Mouse (Mus musculus): ENCODE results near the gene Wbp2.

DNA sequence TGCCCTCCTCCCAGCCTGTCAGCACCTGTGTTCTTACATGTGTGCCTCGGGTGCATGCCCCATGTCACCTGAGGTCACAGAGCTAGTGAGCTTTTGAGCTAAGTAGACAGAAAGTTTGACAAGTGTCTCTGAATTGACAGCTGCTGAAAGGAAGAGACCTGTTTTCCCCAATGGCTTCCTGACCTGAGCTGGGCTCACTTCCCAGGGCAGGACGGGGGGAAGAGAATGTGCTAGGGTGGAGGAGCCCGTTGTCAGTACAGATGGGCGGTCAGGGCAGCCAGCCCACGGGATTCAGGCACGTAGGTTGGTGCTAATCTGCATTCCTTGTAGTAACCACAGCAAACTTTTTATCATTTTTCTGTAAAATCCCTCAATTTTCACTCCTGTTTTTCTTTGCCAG, 46.2 kb downstream of the Wbp2 start:
- TF ChIP-seq CTCF (IDR thresholded peaks at IDR 0.05; ENCODE audit: insufficient read depth, low read length) (no peak), POLR2A (IDR thresholded peaks at IDR 0.05; ENCODE audit: borderline replicate concordance, extremely low read depth, low read depth, low read length) (no peak)
